Mouse (Mus musculus) heart, postnatal 0 days (tissue): ENCODE results near the gene Gm28042. TPM values are rescaled to one million over a fixed set of nuclear protein-coding genes. Genes with fewer than 3 reads are reported as not detected.

ENCODE experiments used
- ATAC-seq: fragments of 200-750 bp; cut with Nextera tagmentation; 2 replicates; pipeline ENCODE4 v1.8.0; 2017; ENCODE audit warnings: low read depth, moderate number of reproducible peaks, moderate library complexity; ENCODE audit not compliant: insufficient read depth
- DNase-seq: peaks from one replicate; pipeline ENCODE4 v3.0.0-alpha.2; 2016; ENCODE audit warnings: low spot score
- H3K27ac ChIP-seq: fragments of 300-500 bp; sonication (generic); 2 replicates; pipeline ENCODE4 v1.5.1; 2014; ENCODE audit warnings: low read depth, mild to moderate bottlenecking
- H3K27me3 ChIP-seq: fragments of 300-500 bp; sonication (generic); 2 replicates; pipeline ENCODE4 v1.6.1; 2014; ENCODE audit warnings: low read length, mixed read lengths; ENCODE audit not compliant: control insufficient read depth, insufficient read depth
- H3K36me3 ChIP-seq: fragments of 300-500 bp; sonication (generic); replicated peaks from 2 replicates; pipeline ENCODE4 v1.6.1; 2014; ENCODE audit warnings: low read length, mixed read lengths; ENCODE audit not compliant: control insufficient read depth, insufficient read depth
- H3K4me1 ChIP-seq: fragments of 300-500 bp; sonication (generic); 2 replicates; pipeline ENCODE4 v1.6.1; 2014; ENCODE audit warnings: antibody characterized with exemption; ENCODE audit not compliant: control insufficient read depth, insufficient read depth
- H3K4me2 ChIP-seq: fragments of 300-500 bp; sonication (generic); 2 replicates; pipeline ENCODE4 v1.6.1; 2014; ENCODE audit warnings: low read depth, mild to moderate bottlenecking, low read length, moderate library complexity
- H3K4me3 ChIP-seq: fragments of 300-500 bp; sonication (generic); 2 replicates; pipeline ENCODE4 v1.5.1; 2014; ENCODE audit warnings: low read depth, low read length
- H3K9ac ChIP-seq: fragments of 300-500 bp; sonication (generic); replicated peaks from 2 replicates; pipeline ENCODE4 v1.6.1; 2014; ENCODE audit warnings: low read depth, low read length, mixed read lengths
- H3K9me3 ChIP-seq: fragments of 300-500 bp; sonication (generic); replicated peaks from 2 replicates; pipeline ENCODE4 v1.6.1; 2016; ENCODE audit warnings: low read length; ENCODE audit not compliant: control insufficient read depth
- CTCF ChIP-seq: IDR thresholded peaks from 2 replicates; pipeline ENCODE4 v1.5.1; 2016; ENCODE audit warnings: antibody characterized with exemption, control low read depth, low read depth
- EP300 ChIP-seq: IDR thresholded peaks from 2 replicates; pipeline ENCODE4 v1.6.1; 2016; ENCODE audit warnings: antibody characterized with exemption, low read depth
- WGBS: fragments of 180-500 bp; shearing (Covaris S2); extraction: QIAGEN DNeasy Blood & Tissue Kit; methylation state at CpG from one replicate; pipeline ENCODE4 v1.1.7; 2014; 5-methylcytosine and 5-hydroxymethylcytosine counted together
- polyA plus RNA-seq: library from polyadenylated mRNA; unstranded; fragments of >200 nt; fragmentation: Nextera tagmentation; extraction: Ambion mirVana; gene quantifications from 2 replicates; pipeline ENCODE4 v1.2.1, GENCODE M21; 2015
- total RNA-seq: library from RNA; depleted of rRNA; stranded (reverse); fragments of >200 nt; gene quantifications from 2 replicates; pipeline ENCODE4 v1.2.3, GENCODE M21; 2014; ENCODE audit warnings: low replicate concordance

Gm28042 gene
- total and polyA plus RNA-seq, 2 experiments from 2014 or later = 1.4 to 18.7 TPM

- DNase-seq = no peak
- peaks cover 6% of the 10 kb centered on the region for H3K4me1 ChIP-seq
- H3K4me3 ChIP-seq = no peak within 1 kb of the TSS
- no peak for ATAC-seq
- no peak within 1 kb of the TSS for H3K27ac ChIP-seq
- H3K27me3 ChIP-seq = no peaks in the 10 kb centered on the region
- WGBS = 86% methylated on average over 12 of the region's 12 CpGs
- H3K4me2 ChIP-seq = no peak within 1 kb of the TSS
- no peaks in the 10 kb centered on the region for H3K9me3 ChIP-seq
- TF ChIP-seq CTCF (no peak), EP300 (no peak)
- H3K36me3 ChIP-seq = peaks cover 50% of the 10 kb centered on the region
- H3K9ac ChIP-seq = no peak within 1 kb of the TSS
These were observed 5.6 kb downstream of the Gm28042 start, which contains the start of gene Pla2g4b for GRCm38 (mm10) chr2:120032726-120033467. Pla2g4b (plus strand) TSS chr2:120033417.

- no peak overlapping the region for H3K4me3 ChIP-seq
- WGBS = 31% methylated on average over 5 of the region's 5 CpGs
These were observed 6.4 kb downstream of the Gm28042 start for GRCm38 (mm10) chr2:120033726-120034125.

GRCm38 (mm10) chr2:120037744-120038143 lies 10.5 kb downstream of the Gm28042 start:
- Histone ChIP-seq H3K4me3 (no peak overlapping the region), H3K9me3 (no peaks in the 10 kb centered on the region), H3K27me3 (no peaks in the 10 kb centered on the region), H3K4me2 (no peak overlapping the region), H3K36me3 (peaks cover 74% of the 10 kb centered on the region), H3K4me1 (no peaks in the 10 kb centered on the region), H3K27ac (no peak overlapping the region), H3K9ac (no peak overlapping the region)
- 86% methylated on average over 9 of the region's 9 CpGs for WGBS
- ATAC-seq = no peak
- TF ChIP-seq CTCF (no peak), EP300 (no peak)
- no peak for DNase-seq

More at GRCm38 (mm10) chr2:120033726-120034125, 6.4 kb downstream of the Gm28042 start:
- H3K27ac ChIP-seq = no peak overlapping the region
- H3K9ac ChIP-seq = no peak overlapping the region
- ATAC-seq (no peak), DNase-seq (no peak)
- H3K36me3 ChIP-seq = peaks cover 59% of the 10 kb centered on the region
- H3K27me3 ChIP-seq = no peaks in the 10 kb centered on the region
- TF ChIP-seq EP300 (no peak), CTCF (no peak)
- H3K4me1 ChIP-seq = no peaks in the 10 kb centered on the region
- no peak overlapping the region for H3K4me2 ChIP-seq
- H3K9me3 ChIP-seq = no peaks in the 10 kb centered on the region

- ATAC-seq (no peak), DNase-seq (no peak)
- H3K4me3 ChIP-seq = no peak overlapping the region
- no peak overlapping the region for H3K9ac ChIP-seq
- no peak for TF ChIP-seq EP300
- no peak for TF ChIP-seq CTCF
- 93% methylated on average over 5 of the region's 5 CpGs for WGBS
- no peak overlapping the region for H3K4me2 ChIP-seq
- H3K27ac ChIP-seq = no peak overlapping the region
- peaks cover 63% of the 10 kb centered on the region for H3K36me3 ChIP-seq
- H3K27me3 ChIP-seq = no peaks in the 10 kb centered on the region
- peaks cover 7% of the 10 kb centered on the region; the same call in 1 of the 2 replicates for H3K4me1 ChIP-seq
- H3K9me3 ChIP-seq = no peaks in the 10 kb centered on the region
These were observed 13.7 kb downstream of the Gm28042 start for GRCm38 (mm10) chr2:120040991-120041390.

GRCm38 (mm10) chr2:120044101-120044603 lies 16.9 kb downstream of the Gm28042 start:
- WGBS = 45% methylated on average over 4 of the region's 4 CpGs
- Histone ChIP-seq H3K9me3 (no peaks in the 10 kb centered on the region), H3K4me1 (peaks cover 7% of the 10 kb centered on the region; the same call in 1 of the 2 replicates), H3K27ac (no peak overlapping the region), H3K27me3 (no peaks in the 10 kb centered on the region), H3K4me3 (no peak overlapping the region), H3K9ac (no peak overlapping the region), H3K4me2 (no peak overlapping the region), H3K36me3 (peaks cover 33% of the 10 kb centered on the region)
- ATAC-seq (peak; percentile 58; the same call in 1 of the 2 replicates), DNase-seq (no peak)
- no peak for TF ChIP-seq CTCF
- TF ChIP-seq EP300 = no peak
